Mouse (Mus musculus): ENCODE results near the gene Fam129b. TPM values are rescaled to one million over a fixed set of nuclear protein-coding genes. Genes with fewer than 3 reads are reported as not detected.

Gene Fam129b
- polyA plus RNA-seq, 1 experiment from 2014 or later, result 55.8 TPM

DNA sequence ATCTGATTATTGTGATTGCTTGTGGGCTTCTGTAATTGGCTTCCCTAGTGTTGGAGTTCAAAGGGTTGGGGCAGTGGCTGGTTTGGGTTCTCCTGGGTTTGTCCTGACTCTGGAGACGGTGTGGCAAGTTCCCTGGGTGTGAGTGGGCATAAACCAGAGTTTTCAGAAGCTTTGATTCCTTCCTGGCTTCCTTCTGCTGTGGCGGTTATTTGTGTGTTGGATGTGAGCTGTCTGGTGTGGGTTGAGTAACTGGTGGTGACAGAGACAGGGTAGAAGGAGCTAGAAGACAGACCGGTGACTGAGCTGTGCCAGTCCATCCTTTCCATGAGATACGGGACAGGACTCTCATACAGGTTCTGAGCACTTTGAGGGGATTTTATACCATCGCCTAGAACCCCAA, 3.7 kb downstream of the Fam129b start:
- H3K4me2 ChIP-seq (replicated peaks), result peak overlapping the region; percentile 95
- no peaks in the 10 kb centered on the region for H3K27me3 ChIP-seq
- peaks cover 87% of the 10 kb centered on the region for H3K4me1 ChIP-seq
- no peak for ATAC-seq (ENCODE audit: low FRiP score, low read depth)
- no peak overlapping the region for H3K27ac ChIP-seq
- no peaks in the 10 kb centered on the region for H3K9me3 ChIP-seq
- no peaks in the 10 kb centered on the region for H3K36me3 ChIP-seq
- H3K4me3 ChIP-seq, result no peak overlapping the region
- WGBS, result 70% methylated on average over 5 of the region's 5 CpGs
- H3K9ac ChIP-seq, result peak overlapping the region; percentile 48

- Histone ChIP-seq H3K4me1 (peaks cover 90% of the 10 kb centered on the region), H3K4me2 (replicated peaks) (0 out of 2 replicates have a peak overlapping the region, but pooled peaks have one; percentile 3), H3K36me3 (no peaks in the 10 kb centered on the region), H3K9me3 (no peaks in the 10 kb centered on the region), H3K27ac (peak overlapping the region; percentile 70), H3K4me3 (no peak overlapping the region), H3K9ac (peak overlapping the region; percentile 53), H3K27me3 (no peaks in the 10 kb centered on the region)
- 57% methylated on average over 6 of the region's 6 CpGs for WGBS
- ATAC-seq (ENCODE audit: low FRiP score, low read depth), result no peak
Measured at GRCm38 (mm10) chr2:32881054-32881453, 5.1 kb downstream of the Fam129b start.

- 0 out of 2 replicates have a peak overlapping the region, but pooled peaks have one; percentile 3 for H3K4me2 ChIP-seq (replicated peaks)
- H3K9me3 ChIP-seq, result no peaks in the 10 kb centered on the region
- 28% methylated on average over 3 of the region's 3 CpGs for WGBS
- peaks cover 91% of the 10 kb centered on the region for H3K4me1 ChIP-seq
- no peaks in the 10 kb centered on the region for H3K36me3 ChIP-seq
- no peak for ATAC-seq (ENCODE audit: low FRiP score, low read depth)
- no peaks in the 10 kb centered on the region for H3K27me3 ChIP-seq
- no peak overlapping the region for H3K4me3 ChIP-seq
- H3K27ac ChIP-seq, result peak overlapping the region; percentile 70
- H3K9ac ChIP-seq, result 0 out of 2 replicates have a peak overlapping the region, but pooled peaks have one; percentile 9
Measured at GRCm38 (mm10) chr2:32881723-32882122, 5.8 kb downstream of the Fam129b start.

GRCm38 (mm10) chr2:32882283-32883043, 6.5 kb downstream of the Fam129b start:
- Histone ChIP-seq H3K9ac (no peak overlapping the region), H3K36me3 (no peaks in the 10 kb centered on the region), H3K4me3 (no peak overlapping the region), H3K27ac (peak overlapping the region; percentile 70), H3K9me3 (no peaks in the 10 kb centered on the region), H3K4me2 (replicated peaks) (peak overlapping the region; percentile 21; the same call in 1 of the 2 replicates), H3K4me1 (peaks cover 91% of the 10 kb centered on the region), H3K27me3 (no peaks in the 10 kb centered on the region)
- no peak for ATAC-seq (ENCODE audit: low FRiP score, low read depth)
- 56% methylated on average over 17 of the region's 21 CpGs for WGBS

GRCm38 (mm10) chr2:32884745-32885144, 8.8 kb downstream of the Fam129b start:
- Histone ChIP-seq H3K9me3 (no peaks in the 10 kb centered on the region), H3K4me2 (replicated peaks) (peak overlapping the region; percentile 5; the same call in 1 of the 2 replicates), H3K4me3 (no peak overlapping the region), H3K27ac (peak overlapping the region; percentile 29; the same call in 1 of the 2 replicates), H3K9ac (no peak overlapping the region), H3K27me3 (no peaks in the 10 kb centered on the region), H3K36me3 (no peaks in the 10 kb centered on the region), H3K4me1 (peaks cover 90% of the 10 kb centered on the region)
- ATAC-seq (ENCODE audit: low FRiP score, low read depth), result no peak
- WGBS, result 20% methylated on average over 7 of the region's 7 CpGs

DNA sequence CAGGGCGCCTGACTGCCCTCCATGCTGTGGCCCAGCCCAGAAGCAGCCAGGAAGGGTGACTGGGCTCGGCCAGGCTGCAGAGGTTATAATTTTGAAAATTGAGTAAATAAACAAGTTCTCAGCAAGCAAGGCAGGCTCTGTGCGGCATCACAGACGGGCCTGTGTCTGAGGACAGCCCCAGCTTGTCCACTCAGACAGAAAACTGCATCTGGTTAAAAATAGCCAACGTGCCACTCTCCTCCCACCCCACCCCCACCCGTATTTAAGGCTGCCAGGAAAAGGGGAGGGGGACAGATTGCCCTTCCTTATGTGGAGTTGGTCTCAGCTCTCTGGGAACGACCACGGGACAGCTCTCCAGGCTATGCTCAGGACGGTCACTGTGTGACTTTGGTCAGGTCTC, 12.1 kb downstream of the Fam129b start:
- no peaks in the 10 kb centered on the region for H3K9me3 ChIP-seq
- H3K27me3 ChIP-seq, result no peaks in the 10 kb centered on the region
- peak overlapping the region; percentile 56; the same call in 1 of the 2 replicates for H3K9ac ChIP-seq
- H3K4me3 ChIP-seq, result no peak overlapping the region
- peak overlapping the region; percentile 21; the same call in 1 of the 2 replicates for H3K4me2 ChIP-seq (replicated peaks)
- H3K27ac ChIP-seq, result peak overlapping the region; percentile 83
- ATAC-seq (ENCODE audit: low FRiP score, low read depth), result peak; percentile 38
- peaks cover 67% of the 10 kb centered on the region for H3K4me1 ChIP-seq
- WGBS, result 8% methylated on average over 9 of the region's 9 CpGs
- peaks cover 16% of the 10 kb centered on the region for H3K36me3 ChIP-seq

DNA sequence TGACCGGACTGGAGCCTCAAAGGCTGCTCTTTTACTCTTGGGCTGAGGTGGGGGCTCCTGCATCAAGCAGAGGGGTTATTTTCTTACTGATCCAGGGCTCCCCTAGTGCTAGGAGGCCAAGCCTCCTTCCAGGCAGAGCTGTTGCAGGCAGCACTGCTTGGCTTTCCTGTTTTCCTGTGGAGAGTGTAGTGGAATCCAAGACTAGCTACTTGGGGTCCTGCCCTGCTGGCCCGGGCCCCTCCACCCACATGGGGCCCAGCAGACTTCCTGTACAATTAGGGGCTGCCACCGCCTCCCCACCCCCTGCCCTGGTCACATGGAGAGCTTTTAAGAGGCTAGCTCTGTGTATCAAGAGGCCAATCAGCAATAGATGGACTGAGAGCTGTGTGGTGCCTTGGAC, 12.6 kb downstream of the Fam129b start:
- H3K4me2 ChIP-seq (replicated peaks), result 0 out of 2 replicates have a peak overlapping the region, but pooled peaks have one; percentile 21
- peak overlapping the region; percentile 56; the same call in 1 of the 2 replicates for H3K9ac ChIP-seq
- H3K4me3 ChIP-seq, result no peak overlapping the region

DNA sequence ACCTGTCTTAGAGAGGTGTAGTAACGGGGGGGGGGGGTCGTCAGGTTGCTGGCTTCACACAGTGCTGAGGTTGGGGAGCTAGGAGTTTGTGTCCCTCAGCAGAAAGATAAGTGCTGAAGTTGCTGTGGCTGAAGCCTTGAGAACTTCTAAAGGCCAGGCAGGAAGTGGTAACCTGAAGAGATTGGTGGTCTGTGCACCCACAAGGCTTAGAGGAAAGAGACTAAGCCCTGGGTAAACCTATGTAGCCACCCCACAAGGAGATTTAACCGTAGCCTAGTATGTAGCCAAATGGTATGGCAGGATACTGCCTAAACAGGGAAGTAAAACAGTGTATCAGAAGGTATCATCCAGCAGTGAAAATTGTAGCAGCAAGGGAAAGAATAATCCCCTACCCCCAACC, 14.4 kb downstream of the Fam129b start:
- WGBS, result 89% methylated on average over 3 of the region's 3 CpGs
- Histone ChIP-seq H3K36me3 (peaks cover 25% of the 10 kb centered on the region), H3K9ac (no peak overlapping the region), H3K4me3 (no peak overlapping the region), H3K4me2 (replicated peaks) (no peak overlapping the region), H3K9me3 (no peaks in the 10 kb centered on the region), H3K27me3 (no peaks in the 10 kb centered on the region), H3K27ac (no peak overlapping the region), H3K4me1 (peaks cover 64% of the 10 kb centered on the region)
- ATAC-seq (ENCODE audit: low FRiP score, low read depth), result no peak

More for the DNA sequence above, 12.6 kb downstream of the Fam129b start:
- Histone ChIP-seq H3K9me3 (no peaks in the 10 kb centered on the region), H3K27ac (peak overlapping the region; percentile 83), H3K27me3 (no peaks in the 10 kb centered on the region), H3K36me3 (peaks cover 21% of the 10 kb centered on the region), H3K4me1 (peaks cover 67% of the 10 kb centered on the region)
- 14% methylated on average over 3 of the region's 3 CpGs for WGBS
- peak; percentile 74 for ATAC-seq (ENCODE audit: low FRiP score, low read depth)

DNA sequence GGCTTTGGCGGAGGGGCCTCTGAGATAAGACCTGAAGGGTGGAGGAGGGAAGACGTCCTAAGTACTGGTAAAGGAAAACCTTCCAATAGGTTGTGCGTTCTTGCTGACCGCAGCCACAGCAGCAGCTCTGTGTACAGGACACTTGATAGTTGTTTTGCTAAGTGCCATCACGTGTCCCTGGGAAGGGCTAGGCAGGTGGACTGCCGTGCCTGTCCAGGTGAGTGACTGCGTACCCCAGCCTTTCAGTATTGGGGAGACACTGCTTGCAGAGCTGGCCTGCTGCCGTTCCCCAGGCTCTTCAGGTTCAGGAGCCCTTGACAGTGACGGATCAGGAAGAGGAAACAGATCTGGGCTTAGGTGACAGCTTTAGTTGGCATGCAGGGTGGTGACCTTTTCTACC, 15.4 kb downstream of the Fam129b start:
- H3K27me3 ChIP-seq, result no peaks in the 10 kb centered on the region
- no peak overlapping the region for H3K27ac ChIP-seq
- H3K36me3 ChIP-seq, result peaks cover 25% of the 10 kb centered on the region
- H3K9me3 ChIP-seq, result no peaks in the 10 kb centered on the region
- H3K4me1 ChIP-seq, result peaks cover 68% of the 10 kb centered on the region
- WGBS, result 70% methylated on average over 9 of the region's 9 CpGs
- no peak overlapping the region for H3K4me3 ChIP-seq
- no peak overlapping the region for H3K9ac ChIP-seq
- ATAC-seq (ENCODE audit: low FRiP score, low read depth), result no peak
- H3K4me2 ChIP-seq (replicated peaks), result no peak overlapping the region

DNA sequence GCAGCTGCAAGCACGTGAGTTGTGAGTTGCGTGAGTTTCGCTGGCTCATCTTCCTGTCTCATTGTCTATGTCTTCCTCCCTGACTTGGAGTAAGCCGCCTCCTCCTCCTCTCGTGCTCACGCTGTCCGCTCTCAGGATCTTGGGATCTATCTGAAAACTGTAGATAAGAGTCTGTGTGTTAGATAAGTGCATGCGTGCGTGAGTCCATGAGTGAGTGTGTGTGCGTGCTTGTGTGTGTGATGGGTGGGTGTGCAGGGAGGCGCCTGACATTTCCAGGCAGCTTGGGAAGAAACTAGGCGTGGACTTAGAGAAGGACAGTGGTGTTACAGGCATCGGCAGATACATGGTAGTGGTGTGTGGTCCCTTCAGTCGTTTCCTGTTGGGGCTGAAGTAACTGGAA, 16.6 kb downstream of the Fam129b start:
- Histone ChIP-seq H3K36me3 (peaks cover 25% of the 10 kb centered on the region), H3K4me2 (replicated peaks) (no peak overlapping the region), H3K9me3 (no peaks in the 10 kb centered on the region), H3K9ac (no peak overlapping the region), H3K27ac (peak overlapping the region; percentile 33; the same call in 1 of the 2 replicates), H3K4me1 (peaks cover 71% of the 10 kb centered on the region), H3K27me3 (no peaks in the 10 kb centered on the region), H3K4me3 (no peak overlapping the region)
- no peak for ATAC-seq (ENCODE audit: low FRiP score, low read depth)
- 86% methylated on average over 14 of the region's 14 CpGs for WGBS

DNA sequence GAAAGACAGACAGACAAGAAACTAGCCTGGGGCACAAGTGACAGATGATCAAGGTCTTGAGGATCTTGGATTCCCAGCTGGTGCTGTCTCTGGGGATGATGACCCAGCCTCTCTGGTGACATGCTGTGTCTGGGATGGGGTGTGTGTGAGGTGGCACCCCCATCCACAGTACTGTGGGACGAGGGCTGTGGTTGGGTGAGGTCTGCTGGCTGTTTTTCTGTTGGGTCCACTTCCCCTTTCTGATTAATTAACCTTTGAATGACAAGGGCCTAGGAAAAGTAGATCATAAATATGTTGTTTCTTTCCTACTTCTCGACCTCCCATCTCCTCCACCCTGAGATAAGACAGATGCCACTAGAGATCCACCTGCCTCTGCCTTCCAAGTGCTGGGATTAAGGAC, 18.2 kb downstream of the Fam129b start:
- ATAC-seq (ENCODE audit: low FRiP score, low read depth), result no peak
- Histone ChIP-seq H3K4me1 (peaks cover 70% of the 10 kb centered on the region), H3K36me3 (peaks cover 25% of the 10 kb centered on the region), H3K9ac (no peak overlapping the region; the same call in 1 of the 2 replicates), H3K4me3 (no peak overlapping the region), H3K4me2 (replicated peaks) (no peak overlapping the region), H3K9me3 (no peaks in the 10 kb centered on the region), H3K27me3 (no peaks in the 10 kb centered on the region), H3K27ac (peak overlapping the region; percentile 63)
- WGBS, result 67% methylated on average over 2 of the region's 2 CpGs

- Histone ChIP-seq H3K4me2 (replicated peaks) (no peak overlapping the region), H3K4me3 (no peak overlapping the region), H3K9me3 (no peaks in the 10 kb centered on the region), H3K27ac (no peak overlapping the region), H3K4me1 (peaks cover 67% of the 10 kb centered on the region), H3K27me3 (no peaks in the 10 kb centered on the region), H3K9ac (no peak overlapping the region; the same call in 1 of the 2 replicates), H3K36me3 (peaks cover 25% of the 10 kb centered on the region)
- WGBS, result 56% methylated on average over 8 of the region's 8 CpGs
- ATAC-seq (ENCODE audit: low FRiP score, low read depth), result no peak
Measured at GRCm38 (mm10) chr2:32895606-32896106, 19.7 kb downstream of the Fam129b start.

Data from limb, embryonic 13.5 days (tissue).